Mouse (Mus musculus) left cerebral cortex, adult 18-20 months (tissue): ENCODE measurements at regions not wholly inside any gene's neighbourhood (a gene's known extent, or its start where the extent isn't known, plus 50 kb on each side); places are given as distances from the start of the nearest gene placed in this dataset.

Experiments used
- DNase-seq, 2 experiments: peaks; one replicate each; pipeline ENCODE4 v3.0.0; 2021 to 2022; ENCODE audit warnings: low spot score in 2 of 2, mixed read lengths in 1 of 2

DNA sequence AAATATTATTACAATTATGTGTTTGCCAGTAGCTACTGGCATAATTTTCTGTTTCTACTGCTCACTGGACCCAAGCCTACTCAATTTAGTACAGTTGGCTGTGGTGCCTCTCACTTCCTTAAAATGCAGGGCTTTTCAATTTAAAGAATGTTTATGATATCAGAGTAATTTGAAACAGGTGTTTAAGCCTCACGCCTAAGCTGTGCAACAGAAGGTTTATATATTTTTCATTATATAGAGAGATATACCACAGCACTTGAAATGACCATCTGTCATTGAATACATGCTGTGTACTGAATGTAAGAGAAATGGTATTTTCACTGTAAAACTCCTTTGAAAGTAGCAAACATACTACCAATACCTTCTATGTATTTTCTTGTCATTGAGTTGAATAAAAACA, 376.8 kb downstream of the Otol1 start:
- DNase-seq, result no peak

DNA sequence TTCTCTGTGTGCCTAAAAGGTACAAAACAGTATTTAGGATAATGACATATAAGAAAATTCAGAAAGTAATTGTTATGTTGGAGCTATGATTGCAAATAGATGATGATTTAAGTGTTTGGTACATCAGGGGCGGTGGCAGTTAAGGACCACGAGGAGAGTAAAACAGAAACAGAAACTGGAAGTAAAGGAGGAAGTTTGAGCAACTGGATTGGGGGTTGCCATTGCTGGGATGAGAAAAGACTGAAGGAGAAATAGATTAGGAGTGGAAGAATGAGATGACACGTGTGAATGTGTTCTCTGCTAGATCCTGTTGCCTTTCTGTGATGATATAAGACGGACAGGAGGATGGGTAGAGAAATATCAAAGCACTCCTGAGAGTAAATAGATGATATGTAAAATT, 378.5 kb downstream of the Otol1 start:
- no peak for DNase-seq

- no peak for DNase-seq
These were observed 393.8 kb downstream of the Otol1 start for GRCm38 (mm10) chr3:70401187-70401586.

DNA sequence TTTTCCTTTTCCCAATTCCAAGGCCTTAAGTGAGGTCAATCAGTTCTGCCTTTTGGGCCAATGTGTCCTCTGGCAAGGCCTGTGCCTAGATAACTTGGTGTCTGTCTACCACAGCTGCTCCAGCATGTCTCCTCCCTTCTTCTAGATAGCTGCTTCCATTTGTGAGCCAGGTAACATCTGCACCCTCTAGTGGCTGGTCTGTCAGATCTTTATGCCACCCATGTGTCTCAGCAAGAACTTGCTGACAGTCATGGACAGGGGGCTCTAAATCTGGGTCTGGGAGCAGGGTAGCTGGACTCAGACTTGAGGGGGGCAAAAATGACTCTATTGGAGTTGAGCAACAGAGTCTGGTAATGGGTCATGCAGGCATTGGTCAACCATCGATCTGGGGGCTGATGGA, 399.2 kb downstream of the Otol1 start:
- peak in 1 of 2 experiments; percentile 15 for DNase-seq

DNA sequence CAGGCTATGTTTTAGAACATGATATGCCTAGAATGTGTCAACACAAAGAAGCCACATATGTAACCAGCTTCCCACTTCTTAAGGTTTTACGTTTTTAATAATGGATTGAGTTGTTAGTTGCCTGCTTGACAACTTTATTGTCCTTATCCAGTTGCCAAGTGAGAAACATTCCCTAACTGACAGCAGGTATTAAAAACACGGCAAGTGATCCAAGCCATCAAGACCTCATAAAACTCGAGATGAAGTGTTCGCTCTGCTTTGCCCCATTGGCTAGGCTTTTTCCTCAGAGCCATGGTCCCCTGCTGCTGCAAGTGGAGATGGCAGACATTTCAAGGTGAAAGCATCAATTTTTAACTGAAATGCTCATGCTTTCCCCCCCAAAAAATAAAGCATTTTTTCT, 410.9 kb downstream of the Otol1 start:
- no peak for DNase-seq

- peak; percentile 30 to 31 for DNase-seq
These were observed 414.6 kb downstream of the Otol1 start for GRCm38 (mm10) chr3:70422016-70422415.

DNA sequence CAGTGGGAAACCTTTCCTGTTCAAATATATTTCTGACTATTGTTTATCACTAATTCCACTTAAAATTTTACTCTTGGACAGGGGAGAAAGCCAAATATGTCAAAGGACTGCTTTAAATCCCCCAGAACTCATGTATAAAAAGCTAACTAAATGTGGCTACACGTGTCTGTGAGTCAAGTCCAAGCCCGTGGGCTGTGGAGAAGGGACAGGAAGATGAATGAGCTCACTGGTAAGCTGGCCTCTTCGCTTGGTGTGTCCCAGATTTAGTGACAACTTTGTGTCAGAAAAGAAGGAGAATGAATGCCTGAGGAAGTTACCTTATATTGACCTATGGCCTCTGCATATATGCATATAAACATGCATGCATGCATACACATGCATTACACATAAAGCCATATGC, 415.3 kb downstream of the Otol1 start:
- peak; percentile 31 for DNase-seq

DNA sequence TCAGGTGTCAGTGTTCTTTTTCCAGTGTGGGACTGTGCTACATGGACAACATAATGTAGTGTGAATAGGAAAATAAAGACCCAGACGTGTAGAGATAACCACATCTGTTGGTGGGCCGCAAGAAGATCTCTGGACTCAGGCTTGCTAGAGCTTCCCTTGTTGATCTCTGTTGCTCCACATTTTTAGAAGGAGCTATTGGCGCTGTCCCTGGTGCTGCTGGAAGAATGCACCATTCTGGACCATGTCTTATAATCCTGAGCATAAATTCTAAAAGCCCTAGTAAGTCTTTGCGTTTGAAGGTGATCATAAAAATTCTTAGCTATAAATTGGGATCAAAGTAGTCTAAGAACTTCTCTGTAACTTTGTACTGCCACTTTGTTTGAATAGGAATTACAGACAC, 429.3 kb downstream of the Otol1 start:
- no peak for DNase-seq

DNA sequence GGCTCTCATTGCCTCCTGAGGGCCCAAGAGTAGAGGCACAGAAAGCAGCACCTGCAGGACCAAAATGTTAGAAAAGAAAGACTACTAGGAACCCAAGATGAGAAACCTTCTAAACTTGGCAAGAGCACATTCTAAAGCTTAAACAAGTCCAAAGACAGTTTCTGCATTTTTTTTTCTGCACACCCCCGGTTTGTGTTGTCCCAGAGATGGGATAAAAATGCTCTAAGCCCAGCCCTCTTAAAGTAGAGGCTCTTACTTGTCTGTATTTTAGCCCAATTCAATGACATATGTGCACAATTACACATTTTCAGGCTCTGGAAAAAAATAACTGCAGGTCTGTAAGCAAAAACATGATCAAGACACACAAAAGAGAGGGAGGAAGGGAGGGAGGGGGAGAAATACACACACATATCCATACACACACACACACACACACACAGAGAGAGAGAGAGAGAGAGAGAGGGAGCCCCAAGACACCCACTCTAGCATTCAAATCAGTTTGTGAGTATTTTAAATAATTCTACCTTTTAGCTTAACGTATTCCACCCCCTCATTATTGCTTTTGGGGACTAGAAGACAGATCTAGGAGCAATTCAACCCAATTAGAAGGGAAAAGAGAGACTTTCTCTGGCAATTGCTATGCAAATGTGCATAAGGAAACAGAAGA, 449.9 kb downstream of the Otol1 start:
- DNase-seq, result no peak

- no peak for DNase-seq
These were observed 453.4 kb downstream of the Otol1 start for GRCm38 (mm10) chr3:70460811-70461210.

- no peak for DNase-seq
These were observed 455.8 kb downstream of the Otol1 start for GRCm38 (mm10) chr3:70463221-70463620.

DNA sequence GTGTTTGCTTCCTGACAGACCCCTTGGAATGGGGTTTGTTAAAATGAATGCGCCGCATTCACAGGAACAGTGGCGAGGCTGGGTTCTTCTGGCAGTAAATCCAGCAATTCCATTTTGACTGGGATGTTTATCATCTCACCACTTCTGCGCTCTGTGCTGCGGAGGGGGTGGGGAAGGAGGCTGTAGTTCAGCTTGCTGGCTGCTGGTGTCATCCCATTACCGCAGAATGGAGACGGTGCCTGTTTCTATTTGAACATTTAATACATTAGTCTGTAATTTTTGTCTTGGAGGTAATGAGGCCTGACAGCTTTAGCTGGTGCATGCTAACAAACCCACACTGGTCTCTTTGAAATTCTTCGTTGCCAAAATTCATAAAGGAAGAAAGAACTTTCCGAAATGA, 475.1 kb downstream of the Otol1 start:
- peak; percentile 41 to 56 for DNase-seq

- no peak for DNase-seq
These were observed 475.8 kb downstream of the Otol1 start for GRCm38 (mm10) chr3:70483066-70483743.

GRCm38 (mm10) chr3:70496431-70496830, 489.0 kb downstream of the Otol1 start:
- DNase-seq, result no peak

DNA sequence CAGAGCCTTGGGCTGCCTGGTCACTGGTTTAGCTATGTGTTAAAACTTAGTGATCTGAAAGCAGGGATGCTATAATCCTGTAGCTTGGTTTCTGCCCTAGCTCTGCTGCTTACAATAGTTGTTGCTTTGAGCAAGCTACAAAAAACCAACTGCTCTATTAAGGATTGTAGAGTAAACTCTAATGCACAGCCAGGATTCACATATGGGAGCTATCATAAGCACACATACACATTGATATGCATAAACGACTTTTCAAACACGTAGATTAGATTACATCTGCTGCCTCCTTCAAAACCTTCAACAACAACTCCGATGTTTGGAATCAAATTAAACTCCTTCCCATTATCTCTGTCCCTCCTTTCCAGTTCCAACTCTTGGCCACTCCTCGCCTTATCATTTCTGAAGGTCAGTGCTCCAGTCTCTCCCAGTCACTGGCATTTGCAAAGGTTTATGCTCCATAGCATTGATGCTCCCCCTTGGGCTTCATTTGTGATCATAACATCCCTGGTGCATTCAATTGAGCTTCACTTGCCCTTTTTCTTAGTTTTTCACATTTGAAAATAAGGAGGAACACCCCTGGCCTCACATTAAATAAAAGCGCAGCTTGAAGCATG, 492.9 kb downstream of the Otol1 start:
- no peak for DNase-seq

GRCm38 (mm10) chr3:70500991-70501961, 493.9 kb downstream of the Otol1 start:
- DNase-seq, result no peak

DNA sequence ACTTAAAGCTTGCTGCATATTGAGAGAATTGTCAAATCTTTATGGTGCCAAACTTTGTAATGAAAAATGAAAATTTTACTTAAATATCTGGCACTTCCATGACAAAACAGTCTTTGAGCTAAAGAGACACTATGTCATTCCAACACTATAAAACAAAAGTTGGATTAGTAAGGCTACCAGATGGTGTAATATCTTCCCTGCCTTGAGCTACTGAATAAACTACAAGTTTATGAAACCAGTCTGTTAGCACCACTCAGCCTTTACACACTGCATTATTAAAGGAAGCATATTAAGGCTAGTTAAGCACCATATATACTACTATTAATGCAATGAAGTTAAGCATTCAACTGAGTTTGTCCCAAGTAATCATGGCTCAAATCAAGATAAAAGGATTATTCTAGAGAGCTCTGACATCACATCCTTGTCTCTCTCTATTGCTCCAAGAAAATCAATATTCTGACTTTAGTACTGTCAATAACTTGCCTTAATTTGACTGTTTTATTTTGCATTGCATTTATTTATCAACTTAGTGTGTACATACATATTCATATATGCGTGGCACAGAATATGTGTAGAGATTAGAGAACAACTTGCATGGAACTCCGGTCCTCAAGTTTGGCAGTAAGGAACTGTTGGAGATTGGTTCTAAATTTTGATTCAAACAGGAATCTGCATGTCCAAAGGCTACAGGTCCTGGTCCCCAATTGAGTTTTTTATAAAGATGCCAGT, 526.3 kb downstream of the Otol1 start:
- no peak for DNase-seq

DNA sequence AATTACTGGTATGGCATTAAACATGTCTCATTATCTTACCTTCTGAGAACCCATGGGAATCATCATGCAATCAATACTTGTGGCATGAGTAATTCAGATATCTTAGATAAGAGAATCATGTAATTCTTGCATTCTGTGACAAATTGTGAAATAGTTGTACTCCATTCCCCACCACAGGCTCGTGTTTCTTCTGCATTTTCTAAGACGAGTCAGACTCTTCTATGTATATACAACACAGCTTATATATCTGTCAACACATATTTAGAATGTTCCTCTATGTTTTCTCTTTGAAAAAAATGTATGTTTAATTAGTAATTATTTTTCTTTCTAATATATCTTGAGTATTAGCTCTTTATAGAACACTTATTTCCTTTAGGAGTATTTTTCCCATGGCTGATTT, 527.7 kb downstream of the Otol1 start:
- DNase-seq, result no peak

- DNase-seq, result peak; percentile 4 to 32
These were observed 536.5 kb downstream of the Otol1 start for GRCm38 (mm10) chr3:70543911-70544310.

- peak in 1 of 2 experiments; percentile 10 for DNase-seq
These were observed 550.4 kb downstream of the Otol1 start for GRCm38 (mm10) chr3:70557821-70558220.
